Mouse (Mus musculus) kidney, embryonic 16.5 days (tissue): ENCODE data around the gene Olfr1043. TPM values are rescaled to one million over a fixed set of nuclear protein-coding genes. Genes with fewer than 3 reads are reported as not detected.

Experiments
- polyA plus RNA-seq: library from polyadenylated mRNA; unstranded; fragments of >200 nt; fragmentation: Nextera tagmentation; extraction: Ambion mirVana; gene quantifications from 2 replicates; pipeline ENCODE4 v1.2.1, GENCODE M21; 2015

Gene Olfr1043
- polyA plus RNA-seq, 1 experiment from 2014 or later: not detected

Other genes with a start within 250 kb of the Olfr1043 start
- not detected in 2 replicates for gene Olfr1026, start 246.0 kb downstream of the Olfr1043 start, polyA plus RNA-seq
- not detected in 2 replicates for gene Olfr1028, start 217.1 kb downstream of the Olfr1043 start, polyA plus RNA-seq
- not detected in 2 replicates for gene Olfr1029, start 193.6 kb downstream of the Olfr1043 start, polyA plus RNA-seq
- gene Olfr1030, start 188.2 kb downstream of the Olfr1043 start, polyA plus RNA-seq: not detected in 2 replicates
- gene Olfr1031, start 177.2 kb downstream of the Olfr1043 start, polyA plus RNA-seq: not detected in 2 replicates
- gene Olfr1032, start 162.0 kb downstream of the Olfr1043 start, polyA plus RNA-seq: not detected in 2 replicates
- gene Olfr1033, start 146.9 kb downstream of the Olfr1043 start, polyA plus RNA-seq: 3.1 and 4.9 TPM in 2 replicates
- 0.04 and 0.05 TPM in 2 replicates for gene Olfr1034, start 121.7 kb downstream of the Olfr1043 start, polyA plus RNA-seq
- not detected in 2 replicates for gene Olfr1036, start 93.5 kb downstream of the Olfr1043 start, polyA plus RNA-seq
- not detected in 2 replicates for gene Olfr1037, start 80.1 kb downstream of the Olfr1043 start, polyA plus RNA-seq
- not detected in 2 replicates for gene Olfr1039, start 31.6 kb downstream of the Olfr1043 start, polyA plus RNA-seq
- not detected in 2 replicates for gene Olfr1040, start 20.8 kb downstream of the Olfr1043 start, polyA plus RNA-seq
- gene Olfr1042, start 5.7 kb downstream of the Olfr1043 start, polyA plus RNA-seq: not detected in 2 replicates
- gene Olfr1044, start 10.3 kb upstream of the Olfr1043 start, polyA plus RNA-seq: not detected in 2 replicates
- not detected in 2 replicates for gene Olfr52, start 18.2 kb upstream of the Olfr1043 start, polyA plus RNA-seq
- gene Olfr1045, start 35.5 kb upstream of the Olfr1043 start, polyA plus RNA-seq: not detected in 2 replicates
- not detected in 2 replicates for gene Olfr1046, start 51.8 kb upstream of the Olfr1043 start, polyA plus RNA-seq
- not detected in 2 replicates for gene Olfr1047, start 63.9 kb upstream of the Olfr1043 start, polyA plus RNA-seq
- not detected in 2 replicates for gene Olfr1048, start 72.8 kb upstream of the Olfr1043 start, polyA plus RNA-seq
- not detected in 2 replicates for gene Olfr1049, start 90.8 kb upstream of the Olfr1043 start, polyA plus RNA-seq
- not detected in 2 replicates for gene Olfr1051, start 111.6 kb upstream of the Olfr1043 start, polyA plus RNA-seq
- not detected in 2 replicates for gene Olfr1052, start 124.9 kb upstream of the Olfr1043 start, polyA plus RNA-seq
- gene Olfr1053, start 147.8 kb upstream of the Olfr1043 start, polyA plus RNA-seq: not detected in 2 replicates
- not detected in 2 replicates for gene Olfr1054, start 167.9 kb upstream of the Olfr1043 start, polyA plus RNA-seq
- gene Olfr1055, start 182.8 kb upstream of the Olfr1043 start, polyA plus RNA-seq: not detected in 2 replicates
- gene Olfr1056, start 194.9 kb upstream of the Olfr1043 start, polyA plus RNA-seq: not detected in 2 replicates
- not detected in 2 replicates for gene Olfr1057, start 210.9 kb upstream of the Olfr1043 start, polyA plus RNA-seq
- gene Olfr1058, start 221.0 kb upstream of the Olfr1043 start, polyA plus RNA-seq: not detected in 2 replicates
- not detected in 2 replicates for gene Olfr1061, start 246.5 kb upstream of the Olfr1043 start, polyA plus RNA-seq